Mouse (Mus musculus) liver, embryonic 14.5 days (tissue): Measurements from ENCODE around the gene Snai3.

ENCODE experiments used
- CTCF ChIP-seq: IDR thresholded peaks from 2 replicates; pipeline ENCODE4 v1.5.1; 2016; ENCODE audit warnings: antibody characterized with exemption, low read depth, control low read depth
- EP300 ChIP-seq: IDR thresholded peaks from 2 replicates; pipeline ENCODE4 v1.6.1; 2016; ENCODE audit warnings: antibody characterized with exemption, low read depth

GRCm38 (mm10) chr8:122427607-122428006 lies 32.9 kb downstream of the Snai3 start:
- TF ChIP-seq CTCF, result no peak
- no peak for TF ChIP-seq EP300
